Mouse (Mus musculus) liver, embryonic 15.5 days (tissue): Measurements from ENCODE around the gene Trmt112. TPM values are rescaled to one million over a fixed set of nuclear protein-coding genes. Genes with fewer than 3 reads are reported as not detected.
"Not testable (repeated sequence)": the region's sequence is repeated elsewhere in the genome, so short reads cannot be mapped to it uniquely, and the experiment has no call there.

Source experiments
- ATAC-seq: fragments of 200-750 bp; cut with Nextera tagmentation; 2 replicates; pipeline ENCODE4 v1.8.0; 2017; ENCODE audit warnings: moderate number of reproducible peaks, mild to moderate bottlenecking, moderate library complexity; ENCODE audit not compliant: insufficient read depth
- H3K27ac ChIP-seq: fragments of 300-500 bp; sonication (generic); replicated peaks from 2 replicates; pipeline ENCODE4 v1.5.1; 2015; ENCODE audit warnings: mild to moderate bottlenecking, inconsistent platforms
- H3K27me3 ChIP-seq: fragments of 300-500 bp; sonication (generic); 2 replicates; pipeline ENCODE4 v1.6.1; 2015; ENCODE audit warnings: mild to moderate bottlenecking, inconsistent platforms
- H3K36me3 ChIP-seq: fragments of 300-500 bp; sonication (generic); replicated peaks from 2 replicates; pipeline ENCODE4 v1.6.1; 2015; ENCODE audit warnings: moderate library complexity, mild to moderate bottlenecking, inconsistent platforms
- H3K4me1 ChIP-seq: fragments of 300-500 bp; sonication (generic); replicated peaks from 2 replicates; pipeline ENCODE4 v1.6.1; 2015; ENCODE audit warnings: inconsistent platforms
- H3K4me2 ChIP-seq: fragments of 300-500 bp; sonication (generic); 2 replicates; pipeline ENCODE4 v1.6.1; 2015; ENCODE audit warnings: moderate library complexity, mild to moderate bottlenecking, inconsistent platforms
- H3K4me3 ChIP-seq: fragments of 300-500 bp; sonication (generic); replicated peaks from 2 replicates; pipeline ENCODE4 v1.5.1; 2015; ENCODE audit warnings: mild to moderate bottlenecking, inconsistent platforms
- H3K9ac ChIP-seq: fragments of 300-500 bp; sonication (generic); 2 replicates; pipeline ENCODE4 v1.6.1; 2015; ENCODE audit warnings: moderate library complexity, mild to moderate bottlenecking, inconsistent platforms
- H3K9me3 ChIP-seq: fragments of 300-500 bp; sonication (generic); replicated peaks from 2 replicates; pipeline ENCODE4 v1.6.1; 2016; ENCODE audit warnings: inconsistent platforms
- WGBS: fragments of 180-500 bp; shearing (Covaris S2); methylation state at CpG from one replicate; pipeline ENCODE4 v1.1.7; 2015; ENCODE audit warnings: mixed read lengths; ENCODE audit not compliant: insufficient replicate concordance; 5-methylcytosine and 5-hydroxymethylcytosine counted together
- polyA plus RNA-seq: library from polyadenylated mRNA; unstranded; fragments of >200 nt; fragmentation: Nextera tagmentation; extraction: Ambion mirVana; gene quantifications from 2 replicates; pipeline ENCODE4 v1.2.1, GENCODE M21; 2015

Trmt112 gene
- polyA plus RNA-seq, 1 experiment from 2014 or later: 67.9 TPM

DNA sequence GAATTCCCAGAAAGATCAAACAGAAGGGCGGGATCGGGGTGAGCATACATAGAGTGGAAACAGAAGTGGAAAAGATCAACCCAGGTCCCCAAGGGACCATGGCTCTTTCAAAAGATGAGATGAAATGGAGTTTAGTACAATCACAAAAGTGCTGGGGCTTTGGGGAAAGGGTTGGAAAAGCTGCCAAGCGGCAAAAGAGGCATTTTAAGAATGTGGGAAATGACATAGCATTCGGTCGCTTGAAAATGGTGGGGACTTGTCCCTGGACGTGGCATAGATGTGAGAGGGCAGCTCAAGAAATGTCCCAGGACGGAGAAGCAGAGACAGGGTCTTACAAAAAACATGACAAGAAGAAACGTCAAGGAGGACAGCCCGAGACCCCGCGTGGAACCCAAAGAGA lies 477 bp upstream of the Trmt112 start:
- Histone ChIP-seq H3K4me3 (peak overlapping the region; percentile 81), H3K36me3 (peaks cover 60% of the 10 kb centered on the region), H3K27ac (peak overlapping the region; percentile 97), H3K27me3 (no peaks in the 10 kb centered on the region), H3K4me1 (peaks cover 40% of the 10 kb centered on the region), H3K9ac (peak overlapping the region; percentile 59), H3K4me2 (peak overlapping the region; percentile 91), H3K9me3 (no peaks in the 10 kb centered on the region)
- ATAC-seq: no peak
- WGBS: 6% methylated on average over 11 of the region's 11 CpGs

- H3K9me3 ChIP-seq, H3K27me3 ChIP-seq: not testable (repeated sequence)
- peak; percentile 23 for ATAC-seq
- under 1% methylated on average over 28 of the region's 30 CpGs for WGBS
- H3K9ac ChIP-seq: peak overlapping the region; percentile 59
- H3K4me1 ChIP-seq: peaks cover 50% of the 10 kb centered on the region
- peak overlapping the region; percentile 81 for H3K4me3 ChIP-seq
- H3K27ac ChIP-seq: peak overlapping the region; percentile 97
- H3K36me3 ChIP-seq: peaks cover 54% of the 10 kb centered on the region
- peak overlapping the region; percentile 91 for H3K4me2 ChIP-seq
These were observed 808 bp downstream of the Trmt112 start for GRCm38 (mm10) chr19:6910306-6910705.

DNA sequence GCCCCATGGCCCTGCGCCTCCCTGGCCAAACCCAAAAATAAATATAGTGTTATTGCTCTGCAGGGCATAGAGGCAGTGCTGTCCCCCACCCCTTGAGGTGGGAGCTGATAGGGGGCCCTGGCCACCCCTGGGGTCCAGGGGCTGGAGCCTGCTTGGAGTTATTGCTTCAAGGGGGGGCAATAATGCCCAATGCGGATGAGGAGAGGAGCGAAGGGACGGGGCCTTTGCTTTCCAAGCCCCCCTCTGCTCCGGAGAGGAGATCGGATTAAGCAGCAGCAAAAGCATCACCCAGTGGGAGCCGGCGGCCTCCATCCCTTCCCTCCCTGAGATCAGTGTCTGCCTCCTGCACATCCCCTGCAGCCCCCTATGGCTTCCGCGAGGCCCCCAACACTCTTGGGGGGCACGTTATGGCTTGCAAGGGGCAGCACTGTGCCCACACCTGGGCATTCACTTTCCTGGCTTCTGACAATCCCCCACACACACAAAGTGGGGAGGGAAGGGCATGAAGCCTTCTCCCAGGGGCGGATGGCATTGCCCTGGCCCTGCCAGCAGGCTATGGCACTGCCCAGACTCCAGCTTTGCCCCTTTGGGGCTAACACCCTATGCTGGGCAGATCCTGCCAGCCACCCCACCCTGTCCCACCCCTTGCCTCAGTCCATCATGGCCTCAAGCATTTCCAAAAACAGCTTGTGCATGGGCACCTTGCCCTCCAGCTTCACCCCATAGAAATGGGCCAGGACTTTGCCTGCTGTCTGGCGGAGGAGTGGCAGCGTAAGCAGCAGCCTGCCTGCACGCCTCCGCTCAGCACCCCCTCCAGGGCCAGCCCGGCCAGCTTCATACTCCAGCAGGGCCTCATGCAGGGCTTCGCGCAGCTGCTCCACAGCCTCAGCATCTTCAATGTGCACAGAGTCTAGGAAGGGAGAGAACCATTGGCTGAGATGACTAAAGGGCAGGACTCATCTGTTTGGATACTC lies 1.9 kb downstream of the Trmt112 start:
- H3K4me1 ChIP-seq: peaks cover 61% of the 10 kb centered on the region
- peak overlapping the region; percentile 81 for H3K4me3 ChIP-seq
- ATAC-seq: no peak
- no peaks in the 10 kb centered on the region for H3K27me3 ChIP-seq
- peak overlapping the region; percentile 91 for H3K4me2 ChIP-seq
- H3K27ac ChIP-seq: 0 out of 2 replicates have a peak overlapping the region, but pooled peaks have one; percentile 41
- peak overlapping the region; percentile 35; the same call in 1 of the 2 replicates for H3K9ac ChIP-seq
- H3K36me3 ChIP-seq: peaks cover 45% of the 10 kb centered on the region
- H3K9me3 ChIP-seq: no peaks in the 10 kb centered on the region
- WGBS: 76% methylated on average over 19 of the region's 19 CpGs

DNA sequence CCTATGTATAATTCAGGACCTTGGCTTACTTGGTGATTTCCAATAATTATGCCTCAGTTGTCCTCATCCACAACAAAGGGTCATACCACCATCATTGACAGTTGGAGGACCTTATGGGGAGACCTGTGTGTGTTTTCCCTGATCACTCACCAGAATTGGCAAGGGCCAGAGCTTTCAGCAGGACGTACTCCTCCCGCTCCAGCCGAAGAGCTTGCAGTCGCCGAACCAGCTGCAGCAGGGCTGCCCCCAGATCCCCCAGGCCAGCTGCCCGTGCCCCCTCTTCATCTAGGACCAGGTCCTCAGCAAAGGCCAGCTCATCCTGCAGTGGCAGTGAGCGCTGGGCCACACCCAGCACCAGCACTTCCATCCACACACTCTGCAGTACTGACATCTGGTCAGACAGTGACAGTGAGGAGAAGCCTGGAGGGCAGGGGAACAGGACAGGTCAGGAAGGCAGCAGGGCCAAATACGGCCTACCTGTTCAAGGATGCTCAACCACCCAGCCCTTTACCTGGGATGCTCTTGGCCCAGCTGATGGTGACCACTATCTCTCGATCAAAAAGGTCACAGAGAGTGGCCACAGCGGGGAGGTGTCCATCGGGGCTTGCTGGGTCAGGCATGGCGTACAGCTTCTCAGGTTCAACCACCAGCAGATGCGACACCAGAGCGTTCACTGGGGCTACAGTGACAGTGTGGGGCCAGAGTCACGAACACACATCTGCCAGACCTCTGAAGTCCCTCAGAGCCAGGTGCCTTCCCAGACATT lies 2.9 kb downstream of the Trmt112 start:
- peaks cover 58% of the 10 kb centered on the region for H3K4me1 ChIP-seq
- H3K4me3 ChIP-seq: no peak overlapping the region
- peaks cover 36% of the 10 kb centered on the region for H3K36me3 ChIP-seq
- 79% methylated on average over 15 of the region's 15 CpGs for WGBS
- H3K9ac ChIP-seq: no peak overlapping the region
- no peak overlapping the region for H3K27ac ChIP-seq
- H3K9me3 ChIP-seq: no peaks in the 10 kb centered on the region
- no peak overlapping the region for H3K4me2 ChIP-seq
- no peaks in the 10 kb centered on the region for H3K27me3 ChIP-seq
- ATAC-seq: no peak

DNA sequence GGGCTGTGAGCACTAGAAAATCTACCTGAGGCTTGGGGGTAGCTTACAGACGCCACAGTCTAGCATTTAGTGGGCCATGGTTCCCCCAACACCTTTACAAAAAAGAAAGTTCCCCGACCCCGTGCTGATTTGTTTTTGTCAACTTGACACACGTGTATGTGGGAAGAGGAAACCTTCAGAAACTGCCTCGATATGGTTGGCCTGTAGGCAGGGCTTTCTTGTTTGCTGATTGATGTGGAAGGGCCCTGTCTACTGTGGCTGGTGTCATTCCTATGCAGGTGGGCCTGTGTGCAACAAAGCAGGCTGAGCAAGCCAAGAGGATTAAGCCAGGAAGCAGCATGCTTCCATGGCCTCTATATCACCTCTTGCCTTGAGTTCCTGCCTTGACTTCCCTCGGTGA lies 3.5 kb downstream of the Trmt112 start:
- ATAC-seq: no peak
- 60% methylated on average over 6 of the region's 6 CpGs for WGBS
- no peak overlapping the region for H3K4me3 ChIP-seq
- H3K4me1 ChIP-seq: peaks cover 52% of the 10 kb centered on the region
- H3K27me3 ChIP-seq: no peaks in the 10 kb centered on the region
- no peaks in the 10 kb centered on the region for H3K9me3 ChIP-seq
- no peak overlapping the region for H3K27ac ChIP-seq
- H3K36me3 ChIP-seq: peaks cover 32% of the 10 kb centered on the region
- no peak overlapping the region for H3K4me2 ChIP-seq
- no peak overlapping the region for H3K9ac ChIP-seq

DNA sequence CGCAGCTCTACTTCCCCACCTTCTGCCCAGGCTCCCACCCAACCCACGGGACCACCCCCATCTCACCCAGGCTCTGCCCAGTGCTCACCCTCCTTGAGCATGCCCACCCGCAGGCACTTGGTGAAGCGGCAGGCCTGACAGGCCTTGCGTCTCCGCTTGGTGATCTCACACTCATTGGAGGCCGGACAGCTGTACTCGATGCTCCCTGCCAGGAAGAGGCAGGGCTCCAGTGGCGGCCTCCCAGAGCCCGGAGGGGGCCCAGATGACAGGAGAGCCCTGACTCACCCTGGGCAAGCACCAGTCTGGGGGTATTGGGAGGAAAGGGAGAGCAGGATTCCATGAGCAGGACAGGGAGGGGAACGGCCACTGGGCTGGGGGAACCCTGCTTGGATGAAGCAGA lies 4.5 kb downstream of the Trmt112 start:
- no peak overlapping the region for H3K4me3 ChIP-seq
- no peak overlapping the region for H3K9ac ChIP-seq
- 83% methylated on average over 11 of the region's 11 CpGs for WGBS
- H3K4me1 ChIP-seq: peaks cover 48% of the 10 kb centered on the region
- no peak overlapping the region for H3K27ac ChIP-seq
- no peak for ATAC-seq
- no peaks in the 10 kb centered on the region for H3K9me3 ChIP-seq
- H3K36me3 ChIP-seq: peaks cover 32% of the 10 kb centered on the region
- no peak overlapping the region for H3K4me2 ChIP-seq
- H3K27me3 ChIP-seq: no peaks in the 10 kb centered on the region

DNA sequence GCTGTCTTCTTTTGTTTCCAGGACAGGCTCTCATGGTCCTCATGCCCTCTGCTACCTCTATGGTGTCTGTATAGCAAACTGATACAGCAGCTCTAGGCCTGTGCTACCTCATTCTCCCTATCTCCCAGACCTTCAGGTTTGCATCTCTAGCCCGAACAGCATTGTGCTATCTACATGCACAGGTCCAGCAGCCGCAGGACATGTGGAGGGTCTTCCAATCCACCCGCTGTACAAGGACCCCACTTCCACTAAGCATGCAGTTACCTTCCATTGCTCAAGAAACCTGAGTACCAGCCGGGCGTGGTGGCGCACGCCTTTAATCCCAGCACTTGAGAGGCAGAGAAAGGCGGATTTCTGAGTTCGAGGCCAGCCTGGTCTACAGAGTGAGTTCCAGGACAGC lies 5.0 kb downstream of the Trmt112 start:
- ATAC-seq: no peak
- peaks cover 43% of the 10 kb centered on the region for H3K4me1 ChIP-seq

GRCm38 (mm10) chr19:6915276-6915675 lies 5.8 kb downstream of the Trmt112 start:
- no peak overlapping the region for H3K9ac ChIP-seq
- peaks cover 32% of the 10 kb centered on the region for H3K36me3 ChIP-seq
- H3K4me3 ChIP-seq: no peak overlapping the region
- H3K27me3 ChIP-seq: no peaks in the 10 kb centered on the region
- H3K27ac ChIP-seq: peak overlapping the region; percentile 46; the same call in 1 of the 2 replicates
- no peak overlapping the region for H3K4me2 ChIP-seq
- peak; percentile 43 for ATAC-seq
- 19% methylated on average over 4 of the region's 4 CpGs for WGBS
- peaks cover 49% of the 10 kb centered on the region for H3K4me1 ChIP-seq
- H3K9me3 ChIP-seq: no peaks in the 10 kb centered on the region

More for the DNA sequence above, 5.0 kb downstream of the Trmt112 start:
- H3K9me3 ChIP-seq: no peaks in the 10 kb centered on the region
- no peak overlapping the region for H3K4me2 ChIP-seq
- no peak overlapping the region for H3K9ac ChIP-seq
- 77% methylated on average over 9 of the region's 9 CpGs for WGBS
- no peak overlapping the region for H3K4me3 ChIP-seq
- no peaks in the 10 kb centered on the region for H3K27me3 ChIP-seq
- peaks cover 32% of the 10 kb centered on the region for H3K36me3 ChIP-seq
- H3K27ac ChIP-seq: no peak overlapping the region

DNA sequence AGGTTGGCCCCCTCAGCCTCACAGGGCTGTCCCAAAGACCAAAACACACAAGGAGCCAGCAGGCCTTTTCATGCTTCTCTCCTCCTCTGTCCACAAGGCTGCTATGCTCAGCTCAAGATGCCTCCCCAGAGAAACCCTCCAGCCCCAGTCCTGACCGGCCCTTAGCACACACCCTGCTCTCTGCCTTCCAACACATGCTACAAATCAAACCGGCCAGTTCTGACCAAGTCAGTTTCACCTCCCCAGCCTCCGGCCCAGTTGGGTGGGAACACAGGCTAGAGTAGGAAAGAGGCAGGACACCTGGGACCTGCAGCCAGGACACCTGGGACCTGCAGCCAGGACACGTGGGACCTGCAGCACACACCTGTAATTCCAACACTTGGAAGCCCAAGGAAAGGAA lies 7.0 kb downstream of the Trmt112 start:
- ATAC-seq: no peak
- 71% methylated on average over 4 of the region's 4 CpGs for WGBS
- Histone ChIP-seq H3K9me3 (no peaks in the 10 kb centered on the region), H3K27ac (no peak overlapping the region), H3K4me3 (no peak overlapping the region), H3K4me2 (no peak overlapping the region), H3K27me3 (no peaks in the 10 kb centered on the region), H3K36me3 (peaks cover 26% of the 10 kb centered on the region), H3K4me1 (peaks cover 54% of the 10 kb centered on the region), H3K9ac (no peak overlapping the region)

- WGBS: 74% methylated on average over 4 of the region's 4 CpGs
- Histone ChIP-seq H3K4me1 (peaks cover 66% of the 10 kb centered on the region), H3K27me3 (peaks cover 8% of the 10 kb centered on the region), H3K36me3 (peaks cover 8% of the 10 kb centered on the region), H3K27ac (no peak overlapping the region), H3K9ac (no peak overlapping the region), H3K9me3 (no peaks in the 10 kb centered on the region), H3K4me3 (no peak overlapping the region), H3K4me2 (no peak overlapping the region)
- no peak for ATAC-seq
These were observed 8.8 kb downstream of the Trmt112 start for GRCm38 (mm10) chr19:6918321-6918720.

DNA sequence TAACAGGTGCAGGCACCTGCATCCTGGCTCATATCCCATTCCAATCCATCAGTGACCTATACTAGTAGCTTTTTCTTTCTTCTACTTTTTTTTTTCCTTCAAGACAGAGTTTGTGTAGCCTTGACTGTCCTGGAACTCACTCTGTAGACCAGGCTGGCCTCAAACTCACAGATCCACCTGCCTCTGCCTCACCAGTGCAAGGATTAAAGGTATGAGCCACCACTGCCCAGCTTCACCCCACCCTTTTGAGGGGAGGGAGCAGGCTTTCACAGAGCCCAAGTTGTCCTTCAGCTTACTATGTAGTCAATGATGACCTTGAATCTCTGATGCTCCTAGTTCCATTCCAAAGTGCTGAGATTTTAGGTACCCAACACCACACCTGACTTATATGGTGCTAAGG lies 9.9 kb downstream of the Trmt112 start:
- no peak overlapping the region for H3K27ac ChIP-seq
- peaks cover 63% of the 10 kb centered on the region for H3K4me1 ChIP-seq
- no peak overlapping the region for H3K4me3 ChIP-seq
- no peak overlapping the region for H3K4me2 ChIP-seq
- H3K27me3 ChIP-seq: peaks cover 20% of the 10 kb centered on the region
- no peaks in the 10 kb centered on the region for H3K9me3 ChIP-seq
- ATAC-seq: no peak
- no peak overlapping the region for H3K9ac ChIP-seq
- no peaks in the 10 kb centered on the region for H3K36me3 ChIP-seq
